12 mouse cellular contexts compared by ENCODE assay signal in genomic region chr15:12319889-12320288, GRCm38 (mm10). TPM values are rescaled to one million over a fixed set of nuclear protein-coding genes. Genes with fewer than 3 reads are reported as not detected.
DNase-seq lines count a peak whose midpoint lies in the region; ATAC-seq and TF ChIP-seq lines count a peak whose summit lies in the region.
"Had no signal": no experiment of that assay in that cellular context is flagged by ENCODE, and none has a peak within 500 bp of the region (broad histone marks: within the 10 kb centered on the region; RNA-seq: fewer than 3 reads in every experiment).

No protein-coding gene starts in this region.

- no peak overlapping the region for H3K27ac ChIP-seq in hindbrain, embryonic 13.5 days
- no peak overlapping the region for H3K27ac ChIP-seq in hindbrain, embryonic 11.5 days (ENCODE audit: low read depth, low read length)
- H3K27ac ChIP-seq in neural tube, embryonic 13.5 days (replicated peaks), result no peak overlapping the region
- no peak overlapping the region for H3K27ac ChIP-seq in kidney, postnatal 0 days

- H3K9me3 ChIP-seq in hindbrain, embryonic 13.5 days, result no peaks in the 10 kb centered on the region
- no peaks in the 10 kb centered on the region for H3K9me3 ChIP-seq in hindbrain, embryonic 11.5 days (ENCODE audit: control insufficient read depth, low read length)
- H3K9me3 ChIP-seq in neural tube, embryonic 13.5 days, result no peaks in the 10 kb centered on the region
- H3K9me3 ChIP-seq in kidney, postnatal 0 days (replicated peaks; ENCODE audit: low read length), result no peaks in the 10 kb centered on the region

- peak overlapping the region; percentile 74; the same call in 1 of the 2 replicates for H3K4me2 ChIP-seq in hindbrain, embryonic 13.5 days
- no peak overlapping the region for H3K4me2 ChIP-seq in hindbrain, embryonic 11.5 days (replicated peaks; ENCODE audit: low read depth, low read length)
- H3K4me2 ChIP-seq in neural tube, embryonic 13.5 days, result peak overlapping the region; percentile 79; the same call in 1 of the 2 replicates
- peak overlapping the region; percentile 81; the same call in 1 of the 2 replicates for H3K4me2 ChIP-seq in kidney, postnatal 0 days (ENCODE audit: low read length)

- no peak overlapping the region for H3K9ac ChIP-seq in hindbrain, embryonic 13.5 days
- no peak overlapping the region for H3K9ac ChIP-seq in hindbrain, embryonic 11.5 days (ENCODE audit: low read depth, low read length)
- no peak overlapping the region for H3K9ac ChIP-seq in neural tube, embryonic 13.5 days
- no peak overlapping the region for H3K9ac ChIP-seq in kidney, postnatal 0 days (ENCODE audit: low read depth, low read length)
- H3K9ac ChIP-seq: forebrain, postnatal 0 days had no signal

- no peak for DNase-seq in hindbrain, embryonic 11.5 days (ENCODE audit: low spot score)
- no peak for DNase-seq in neural tube, embryonic 10.5 days (ENCODE audit: extremely low spot score, low spot score)
- no peak for DNase-seq in kidney, postnatal 0 days (ENCODE audit: low spot score)
- no peak for DNase-seq in left cerebral cortex, adult 18-20 months (ENCODE audit: low spot score in 2 of 2)
- DNase-seq in adrenal gland, postnatal 4 days (ENCODE audit: low spot score in 2 of 2), result no peak
- DNase-seq: adrenal gland, postnatal 36 days; cerebellum, postnatal 10 days; forebrain, postnatal 0 days; heart, postnatal 4 days; lung, adult 2 months had no signal

- H3K4me3 ChIP-seq in hindbrain, embryonic 13.5 days, result no peak overlapping the region
- no peak overlapping the region for H3K4me3 ChIP-seq in hindbrain, embryonic 11.5 days (ENCODE audit: low read depth, low read length)
- no peak overlapping the region for H3K4me3 ChIP-seq in neural tube, embryonic 13.5 days
- H3K4me3 ChIP-seq in kidney, postnatal 0 days (replicated peaks; ENCODE audit: low read depth, low read length), result no peak overlapping the region

- ATAC-seq in hindbrain, embryonic 13.5 days (ENCODE audit: low FRiP score), result no peak
- no peak for ATAC-seq in hindbrain, embryonic 11.5 days (ENCODE audit: low FRiP score)
- no peak for ATAC-seq in neural tube, embryonic 13.5 days (ENCODE audit: low read depth)
- no peak for ATAC-seq in kidney, postnatal 0 days (replicated peaks; ENCODE audit: low FRiP score, low read depth)
- ATAC-seq: forebrain, postnatal 0 days had no signal

- peaks cover 32% of the 10 kb centered on the region for H3K4me1 ChIP-seq in hindbrain, embryonic 13.5 days (replicated peaks)
- H3K4me1 ChIP-seq in hindbrain, embryonic 11.5 days (replicated peaks; ENCODE audit: control insufficient read depth, insufficient read depth, low read length), result no peaks in the 10 kb centered on the region
- peaks cover 28% of the 10 kb centered on the region for H3K4me1 ChIP-seq in neural tube, embryonic 13.5 days (replicated peaks)
- peaks cover 7% of the 10 kb centered on the region for H3K4me1 ChIP-seq in kidney, postnatal 0 days (replicated peaks; ENCODE audit: insufficient read depth, low read length)

- TF ChIP-seq CTCF in kidney, postnatal 0 days (IDR thresholded peaks at IDR 0.05; ENCODE audit: low read depth), result no peak

- H3K27me3 ChIP-seq in hindbrain, embryonic 13.5 days, result peaks cover 23% of the 10 kb centered on the region
- no peaks in the 10 kb centered on the region for H3K27me3 ChIP-seq in hindbrain, embryonic 11.5 days (ENCODE audit: control insufficient read depth, insufficient read depth, low read length)
- H3K27me3 ChIP-seq in neural tube, embryonic 13.5 days, result peaks cover 10% of the 10 kb centered on the region
- H3K27me3 ChIP-seq in kidney, postnatal 0 days (ENCODE audit: insufficient read depth, low read length), result no peaks in the 10 kb centered on the region

- no peaks in the 10 kb centered on the region for H3K36me3 ChIP-seq in hindbrain, embryonic 13.5 days
- H3K36me3 ChIP-seq in hindbrain, embryonic 11.5 days (ENCODE audit: control insufficient read depth, insufficient read depth, low read length), result no peaks in the 10 kb centered on the region
- no peaks in the 10 kb centered on the region for H3K36me3 ChIP-seq in neural tube, embryonic 13.5 days
- no peaks in the 10 kb centered on the region for H3K36me3 ChIP-seq in kidney, postnatal 0 days (ENCODE audit: insufficient read depth, low read length)

- WGBS in hindbrain, embryonic 13.5 days, result 51% methylated on average over 5 of the region's 5 CpGs
- 51% methylated on average over 5 of the region's 5 CpGs for WGBS in hindbrain, embryonic 11.5 days
- WGBS in neural tube, embryonic 13.5 days, result 47% methylated on average over 5 of the region's 5 CpGs
- WGBS in kidney, postnatal 0 days, result 50% methylated on average over 5 of the region's 5 CpGs

RNA-seq across cellular contexts. Expression of gene Golph3, which starts 1.4 kb away (rescaled TPM):
- polyA plus RNA-seq in hindbrain, embryonic 13.5 days (2015; fragmentation: Nextera tagmentation; extraction: Ambion mirVana), result 67.1 and 75.1 TPM in 2 replicates
- 110 TPM in 2 replicates for polyA plus RNA-seq in hindbrain, embryonic 11.5 days (2014; fragmentation: Nextera tagmentation; extraction: Ambion mirVana)
- polyA plus RNA-seq in neural tube, embryonic 13.5 days (2015; fragmentation: Nextera tagmentation; extraction: Ambion mirVana), result 82.9 and 91.5 TPM in 2 replicates
- 88.7 and 95.6 TPM in 2 replicates for polyA plus RNA-seq in kidney, postnatal 0 days (2015; fragmentation: Nextera tagmentation; extraction: Ambion mirVana)
- 100 to 1,000 TPM; 105 TPM for total RNA-seq in left cerebral cortex, adult 18-20 months (2021)
- total RNA-seq in adrenal gland, postnatal 4 days (2021), result 100 to 1,000 TPM; 105 to 114 TPM

RNA-seq across cellular contexts. Expression of gene 1810049J17Rik, which starts 1.8 kb away (rescaled TPM):
- not detected in 2 replicates for polyA plus RNA-seq in hindbrain, embryonic 13.5 days (2015; fragmentation: Nextera tagmentation; extraction: Ambion mirVana)
- 1.0 TPM in 1 of 2 replicates, not detected in the other for polyA plus RNA-seq in hindbrain, embryonic 11.5 days (2014; fragmentation: Nextera tagmentation; extraction: Ambion mirVana)
- 1.3 TPM in 1 of 2 replicates, not detected in the other for polyA plus RNA-seq in neural tube, embryonic 13.5 days (2015; fragmentation: Nextera tagmentation; extraction: Ambion mirVana)
- 0.45 and 1.9 TPM in 2 replicates for polyA plus RNA-seq in kidney, postnatal 0 days (2015; fragmentation: Nextera tagmentation; extraction: Ambion mirVana)
- total RNA-seq in left cerebral cortex, adult 18-20 months (2021), result under 1 TPM in 1 of 2 experiments, not detected in 1; 0.87 TPM
- 1 to 10 TPM in 1 of 2 experiments, not detected in 1; 1.8 TPM for total RNA-seq in adrenal gland, postnatal 4 days (2021)
- total RNA-seq: forebrain, postnatal 0 days had no signal
- polyA plus RNA-seq: lung, adult 2 months had no signal
